Mouse (Mus musculus): ENCODE results near the gene Inca1. TPM values are rescaled to one million over a fixed set of nuclear protein-coding genes. Genes with fewer than 3 reads are reported as not detected.

Inca1 gene
- total and polyA plus RNA-seq, 3 experiments: 1.7 to 3.8 (median 3.4) TPM

DNA sequence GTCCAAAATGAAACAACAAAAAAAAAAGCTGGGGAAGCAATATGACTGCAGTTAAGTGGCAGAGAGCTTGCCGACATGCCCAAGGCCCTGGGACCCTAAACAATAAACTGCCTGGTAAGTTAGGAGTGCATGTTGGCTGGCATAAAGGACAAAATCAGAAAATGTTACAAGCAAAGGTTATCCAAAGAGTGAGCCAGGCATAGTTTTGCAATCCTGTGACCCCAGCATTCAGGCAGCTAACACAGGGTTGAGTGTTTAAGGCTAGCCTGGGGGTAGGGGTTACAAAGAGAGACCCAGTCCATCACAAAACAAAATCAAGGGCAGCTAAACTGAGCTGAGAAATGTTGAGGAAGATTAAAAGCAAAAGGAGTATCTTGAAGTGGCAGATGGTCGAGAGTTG is 904 bp downstream of the Inca1 start:
- Histone ChIP-seq H3K4me2 (ENCODE audit: insufficient read depth, low read depth, poor library complexity, severe bottlenecking) (no peak overlapping the region), H3K27me3 (replicated peaks) (peaks cover 3% of the 10 kb centered on the region), H3K4me3 (replicated peaks in 1 of 3; ENCODE audit: low read depth in 2 of 3, low read length in 2 of 3, poor library complexity in 1 of 3) (no peak overlapping the region), H3K79me2 (replicated peaks; ENCODE audit: control insufficient read depth, extremely low read depth, insufficient read depth, poor library complexity, severe bottlenecking) (0 out of 2 replicates have a peak, but pooled peaks cover 5% of the 10 kb centered on the region), H3K27ac (ENCODE audit: insufficient read depth, low read depth) (no peak overlapping the region), H3K36me3 (replicated peaks in 1 of 2; ENCODE audit: control insufficient read depth in 1 of 2, insufficient read depth in 1 of 2, low read length in 1 of 2) (peaks cover 8 to 19% of the 10 kb centered on the region in 2 experiments), H3K4me1 (ENCODE audit: control insufficient read depth in 1 of 2, insufficient read depth in 2 of 2) (peaks cover 9 to 24% of the 10 kb centered on the region in 2 experiments), H3K9me3 (replicated peaks; ENCODE audit: low read length) (no peaks in the 10 kb centered on the region), H3K9ac (ENCODE audit: insufficient read depth, low read depth) (no peak overlapping the region)
- no peak for DNase-seq (ENCODE audit: extremely low read depth)
- TF ChIP-seq SMC3 (IDR thresholded peaks at IDR 0.05; ENCODE audit: low read depth, low read length): no peak
- no peak for TF ChIP-seq ZC3H11A (IDR thresholded peaks at IDR 0.05; ENCODE audit: low read depth, low read length)
- TF ChIP-seq MYC (IDR thresholded peaks at IDR 0.05; ENCODE audit: low read depth, low read length): no peak
- in situ Hi-C loops (cut with MboI; ENCODE audit: low pct_ligation_motif_present, low pct_unique_long_range_greater_than_20kb, low sequenced_read_pairs): no loop called here
- dilution Hi-C loops (cut with MboI; ENCODE audit: extremely low pct_ligation_motif_present, extremely low pct_unique_long_range_greater_than_20kb, low sequenced_read_pairs): no loop called here

DNA sequence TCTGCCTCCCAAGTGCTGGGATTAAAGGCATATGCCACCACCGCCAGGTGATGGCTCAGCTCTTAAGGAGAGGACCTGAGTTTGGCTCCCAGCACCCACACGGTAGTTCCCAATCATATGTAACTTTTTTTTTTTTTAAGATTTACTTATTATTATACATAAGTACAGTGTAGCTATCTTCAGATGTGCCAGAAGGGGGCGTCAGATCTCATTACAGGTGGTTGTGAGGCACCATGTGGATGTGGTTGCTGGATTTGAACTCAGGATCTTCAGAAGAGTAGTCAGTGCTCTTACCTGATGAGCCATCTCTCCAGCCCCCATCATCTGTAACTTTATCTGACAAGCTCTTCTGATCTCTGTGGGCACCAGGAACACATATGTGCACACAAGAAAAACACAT is 2.6 kb downstream of the Inca1 start:
- Histone ChIP-seq H3K4me3 (replicated peaks in 1 of 3; ENCODE audit: low read depth in 2 of 3, low read length in 2 of 3, poor library complexity in 1 of 3) (no peak overlapping the region), H3K9me3 (replicated peaks; ENCODE audit: low read length) (no peaks in the 10 kb centered on the region), H3K4me1 (ENCODE audit: control insufficient read depth in 1 of 2, insufficient read depth in 2 of 2) (peaks cover 9 to 21% of the 10 kb centered on the region in 2 experiments), H3K27me3 (replicated peaks) (peaks cover 3% of the 10 kb centered on the region), H3K79me2 (replicated peaks; ENCODE audit: control insufficient read depth, extremely low read depth, insufficient read depth, poor library complexity, severe bottlenecking) (0 out of 2 replicates have a peak, but pooled peaks cover 5% of the 10 kb centered on the region), H3K4me2 (ENCODE audit: insufficient read depth, low read depth, poor library complexity, severe bottlenecking) (no peak overlapping the region), H3K9ac (ENCODE audit: insufficient read depth, low read depth) (no peak overlapping the region), H3K27ac (ENCODE audit: insufficient read depth, low read depth) (no peak overlapping the region), H3K36me3 (replicated peaks in 1 of 2; ENCODE audit: control insufficient read depth in 1 of 2, insufficient read depth in 1 of 2, low read length in 1 of 2) (peaks cover 0 to 3% of the 10 kb centered on the region in 2 experiments)
- dilution Hi-C loops (cut with MboI; ENCODE audit: extremely low pct_ligation_motif_present, extremely low pct_unique_long_range_greater_than_20kb, low sequenced_read_pairs): no loop called here
- DNase-seq (ENCODE audit: extremely low read depth): peak; percentile 22
- 0 out of 2 replicates have a peak, but pooled peaks have one; percentile 7 for TF ChIP-seq ZNF384 (IDR thresholded peaks at IDR 0.05; ENCODE audit: low read depth, low read length)
- no peak for TF ChIP-seq EP300 (IDR thresholded peaks at IDR 0.05; ENCODE audit: low read length)
- TF ChIP-seq MYC (IDR thresholded peaks at IDR 0.05; ENCODE audit: low read depth, low read length): 0 out of 2 replicates have a peak, but pooled peaks have one; percentile 30
- TF ChIP-seq RAD21 (IDR thresholded peaks at IDR 0.05; ENCODE audit: low read depth, low read length): no peak; the same call in 1 of the 2 replicates
- TF ChIP-seq SMC3 (IDR thresholded peaks at IDR 0.05; ENCODE audit: low read depth, low read length): 0 out of 2 replicates have a peak, but pooled peaks have one; percentile 5
- TF ChIP-seq E2F4 (IDR thresholded peaks at IDR 0.05; ENCODE audit: insufficient replicate concordance, low read depth, low read length): no peak
- peak in 1 of 2 experiments; percentile 47; a peak in 2 of 4 replicates for TF ChIP-seq CTCF (conservative IDR thresholded peaks at IDR 0.05 in 1 of 2, IDR thresholded peaks at IDR 0.05 in 1 of 2; ENCODE audit: low read depth in 2 of 2, low read length in 2 of 2)
- no peak for TF ChIP-seq SIN3A (IDR thresholded peaks at IDR 0.05; ENCODE audit: low read length)
- TF ChIP-seq JUN (IDR thresholded peaks at IDR 0.05; ENCODE audit: insufficient read depth, low read depth, low read length): no peak
- no peak for TF ChIP-seq BHLHE40 (IDR thresholded peaks at IDR 0.05; ENCODE audit: low read depth, low read length)
- in situ Hi-C loops (cut with MboI; ENCODE audit: low pct_ligation_motif_present, low pct_unique_long_range_greater_than_20kb, low sequenced_read_pairs): no loop called here

DNA sequence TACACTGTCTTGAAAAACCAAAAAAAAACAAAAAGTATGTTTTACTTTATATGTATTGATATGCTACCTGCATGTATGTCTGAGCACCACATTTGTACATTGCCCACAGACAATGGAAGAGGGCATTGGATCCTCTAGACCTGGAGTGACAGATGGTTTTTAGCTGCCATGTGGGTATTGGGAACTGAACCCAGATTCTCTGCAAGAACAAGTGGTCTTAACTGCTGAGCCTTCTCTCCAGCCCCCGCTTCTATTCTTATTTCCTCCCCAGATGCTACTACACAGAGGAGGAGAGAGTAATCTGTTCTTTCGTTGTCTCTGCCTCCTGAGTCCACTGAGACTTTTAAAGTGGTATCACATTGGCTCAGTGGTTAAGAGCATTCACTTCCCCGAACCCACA is 6.5 kb downstream of the Inca1 start:
- no peak overlapping the region for H3K4me3 ChIP-seq (replicated peaks in 1 of 3; ENCODE audit: low read depth in 2 of 3, low read length in 2 of 3, poor library complexity in 1 of 3)

More for the DNA sequence above, 6.5 kb downstream of the Inca1 start:
- DNase-seq (ENCODE audit: extremely low read depth): no peak
- Histone ChIP-seq H3K27me3 (replicated peaks) (no peaks in the 10 kb centered on the region), H3K4me2 (ENCODE audit: insufficient read depth, low read depth, poor library complexity, severe bottlenecking) (no peak overlapping the region), H3K79me2 (replicated peaks; ENCODE audit: control insufficient read depth, extremely low read depth, insufficient read depth, poor library complexity, severe bottlenecking) (no peaks in the 10 kb centered on the region), H3K36me3 (replicated peaks in 1 of 2; ENCODE audit: control insufficient read depth in 1 of 2, insufficient read depth in 1 of 2, low read length in 1 of 2) (no peaks in the 10 kb centered on the region), H3K27ac (ENCODE audit: insufficient read depth, low read depth) (no peak overlapping the region), H3K9me3 (replicated peaks; ENCODE audit: low read length) (no peaks in the 10 kb centered on the region), H3K4me1 (ENCODE audit: control insufficient read depth in 1 of 2, insufficient read depth in 2 of 2) (peaks cover 0 to 6% of the 10 kb centered on the region in 2 experiments; a peak in 2 of 4 replicates), H3K9ac (ENCODE audit: insufficient read depth, low read depth) (no peak overlapping the region)
- no peak for TF ChIP-seq RCOR1 (conservative IDR thresholded peaks at IDR 0.05; ENCODE audit: low read depth, low read length)
- dilution Hi-C loops (cut with MboI; ENCODE audit: extremely low pct_ligation_motif_present, extremely low pct_unique_long_range_greater_than_20kb, low sequenced_read_pairs) (no loop called here), in situ Hi-C loops (cut with MboI; ENCODE audit: low pct_ligation_motif_present, low pct_unique_long_range_greater_than_20kb, low sequenced_read_pairs) (no loop called here)
